Mouse (Mus musculus) myocyte (in vitro differentiated cells): Measurements from ENCODE around the gene Zdhhc20.

Source experiments
- CEBPB ChIP-seq: IDR thresholded peaks from 2 replicates; pipeline ENCODE4 v1.6.1; 2011; ENCODE audit warnings: mild to moderate bottlenecking, moderate library complexity; ENCODE audit not compliant: poor library complexity, insufficient read depth, severe bottlenecking
- E2F4 ChIP-seq: IDR thresholded peaks from one replicate; pipeline ENCODE4 v1.6.1; 2011; ENCODE audit warnings: mild to moderate bottlenecking, control low read depth, moderate library complexity; ENCODE audit not compliant: insufficient read depth
- MAX ChIP-seq: IDR thresholded peaks from one replicate; pipeline ENCODE4 v1.6.1; 2011; ENCODE audit warnings: low read depth, mild to moderate bottlenecking, control low read depth
- POLR2A ChIP-seq: IDR thresholded peaks from one replicate; pipeline ENCODE4 v1.6.1; 2011; ENCODE audit warnings: low read depth, mild to moderate bottlenecking, control low read depth, moderate library complexity; ENCODE audit not compliant: insufficient read length
- POLR2AphosphoS2 ChIP-seq: IDR thresholded peaks from one replicate; pipeline ENCODE4 v1.6.1; 2011; ENCODE audit warnings: low read depth, control low read depth; ENCODE audit not compliant: insufficient read length
- USF1 ChIP-seq: IDR thresholded peaks from one replicate; pipeline ENCODE4 v1.6.1; 2011; ENCODE audit warnings: low read depth, mild to moderate bottlenecking, control low read depth, moderate library complexity

DNA sequence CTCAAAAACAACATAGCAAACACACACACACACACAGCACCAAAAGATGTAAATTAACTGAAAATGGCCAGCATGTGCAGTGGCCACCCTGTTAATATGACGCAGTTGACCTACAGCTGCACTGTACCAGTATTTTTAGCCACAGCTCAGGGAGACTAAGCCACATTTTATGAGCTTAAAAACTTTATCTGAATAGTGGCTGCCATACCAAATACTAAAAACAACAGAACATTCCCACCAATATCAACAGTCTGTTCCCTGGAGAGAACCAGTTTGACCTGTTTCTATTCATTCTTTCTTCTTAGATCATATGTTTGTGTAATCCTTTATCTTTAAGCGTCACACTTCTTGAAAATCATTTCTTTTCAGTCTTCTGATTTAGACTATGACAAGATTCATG, 79.2 kb downstream of the Zdhhc20 start:
- no peak for TF ChIP-seq CEBPB
- no peak for TF ChIP-seq POLR2AphosphoS2
- no peak for TF ChIP-seq MAX
- no peak for TF ChIP-seq POLR2A
- TF ChIP-seq USF1, result no peak
- TF ChIP-seq E2F4, result no peak
